Mouse (Mus musculus): Measurements from ENCODE around the gene Jmjd6. TPM values are rescaled to one million over a fixed set of nuclear protein-coding genes. Genes with fewer than 3 reads are reported as not detected.

Gene Jmjd6
- polyA plus RNA-seq, 1 experiment from 2014 or later, result 94.4 TPM

DNA sequence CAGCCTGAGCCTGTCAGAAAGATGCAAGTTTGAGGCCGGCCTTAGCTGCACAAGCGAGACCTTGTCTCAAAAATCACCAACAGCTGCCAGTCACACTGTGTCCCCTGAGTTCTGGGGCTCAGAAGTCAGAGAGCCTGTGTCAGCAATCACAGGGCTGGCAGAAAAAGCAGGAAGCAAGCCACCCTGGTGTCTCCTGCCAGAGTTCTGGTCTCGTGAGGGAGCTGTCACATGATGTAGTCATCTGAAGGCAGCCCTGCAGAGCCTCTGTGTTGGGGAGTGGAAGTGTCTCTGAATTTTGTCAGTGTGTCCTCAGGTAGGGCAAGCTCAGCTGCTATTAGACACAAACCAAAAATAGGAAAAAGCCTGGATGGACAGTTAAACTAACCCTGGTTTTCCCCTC is 24.9 kb upstream of the Jmjd6 start:
- no peak for ATAC-seq (ENCODE audit: low FRiP score, low read depth)
- H3K27me3 ChIP-seq (replicated peaks), result no peaks in the 10 kb centered on the region
- no peaks in the 10 kb centered on the region for H3K9me3 ChIP-seq
- H3K27ac ChIP-seq, result no peak overlapping the region
- WGBS, result 79% methylated on average over 3 of the region's 3 CpGs
- H3K4me3 ChIP-seq, result no peak overlapping the region
- no peaks in the 10 kb centered on the region for H3K4me1 ChIP-seq
- no peak overlapping the region for H3K9ac ChIP-seq
- no peak overlapping the region for H3K4me2 ChIP-seq (replicated peaks)
- H3K36me3 ChIP-seq, result peaks cover 77% of the 10 kb centered on the region

DNA sequence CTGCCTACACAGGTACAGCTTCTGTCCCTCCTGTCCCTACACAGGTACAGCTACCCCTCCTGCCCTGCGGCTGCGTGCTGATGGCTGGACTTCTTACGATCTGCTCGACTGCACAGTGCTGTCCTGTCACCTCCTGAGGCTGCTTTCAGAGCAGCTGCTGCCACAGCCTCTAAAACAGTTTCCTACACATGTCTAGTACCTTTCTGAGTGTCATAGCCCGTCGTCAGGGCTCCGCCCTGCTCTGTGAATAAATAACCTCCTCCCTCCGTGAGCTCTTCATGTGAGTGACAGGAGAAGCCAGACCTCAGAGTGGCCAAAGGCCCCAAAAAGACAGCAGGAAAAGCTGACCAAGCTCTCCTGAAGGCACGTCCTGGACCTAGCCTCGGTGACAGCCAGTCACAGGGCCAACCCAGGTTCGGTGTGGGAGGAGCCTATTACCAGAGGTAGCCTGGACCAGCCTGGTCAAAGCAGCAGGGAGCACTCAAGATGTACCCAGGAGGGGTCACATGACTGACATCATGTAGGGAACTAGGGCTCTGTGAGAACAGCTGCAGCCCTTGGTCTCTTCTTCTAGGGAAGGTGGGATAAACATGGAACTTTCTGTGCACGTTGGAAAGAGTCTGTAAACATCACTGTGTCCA is 22.8 kb upstream of the Jmjd6 start:
- H3K4me1 ChIP-seq, result no peaks in the 10 kb centered on the region
- no peaks in the 10 kb centered on the region for H3K9me3 ChIP-seq
- ATAC-seq (ENCODE audit: low FRiP score, low read depth), result no peak
- H3K4me2 ChIP-seq (replicated peaks), result no peak overlapping the region
- H3K9ac ChIP-seq, result no peak overlapping the region
- no peak overlapping the region for H3K4me3 ChIP-seq
- H3K27ac ChIP-seq, result no peak overlapping the region
- 79% methylated on average over 12 of the region's 12 CpGs for WGBS
- H3K36me3 ChIP-seq, result peaks cover 82% of the 10 kb centered on the region
- no peaks in the 10 kb centered on the region for H3K27me3 ChIP-seq (replicated peaks)

- H3K9me3 ChIP-seq, result no peaks in the 10 kb centered on the region
- H3K9ac ChIP-seq, result no peak overlapping the region
- no peak overlapping the region for H3K4me2 ChIP-seq (replicated peaks)
- no peaks in the 10 kb centered on the region for H3K4me1 ChIP-seq
- H3K4me3 ChIP-seq, result no peak overlapping the region
- WGBS, result 87% methylated on average over 10 of the region's 10 CpGs
- H3K27ac ChIP-seq, result no peak overlapping the region
- no peaks in the 10 kb centered on the region for H3K27me3 ChIP-seq (replicated peaks)
- no peak for ATAC-seq (ENCODE audit: low FRiP score, low read depth)
- H3K36me3 ChIP-seq, result peaks cover 90% of the 10 kb centered on the region
Measured at GRCm38 (mm10) chr11:116864444-116864843, 21.2 kb upstream of the Jmjd6 start.

- Histone ChIP-seq H3K9me3 (no peaks in the 10 kb centered on the region), H3K4me3 (no peak overlapping the region), H3K4me1 (peaks cover 16% of the 10 kb centered on the region; the same call in 1 of the 2 replicates), H3K27ac (no peak overlapping the region), H3K27me3 (replicated peaks) (no peaks in the 10 kb centered on the region), H3K36me3 (peaks cover 32% of the 10 kb centered on the region), H3K4me2 (replicated peaks) (no peak overlapping the region), H3K9ac (0 out of 2 replicates have a peak overlapping the region, but pooled peaks have one; percentile 0)
- no peak for ATAC-seq (ENCODE audit: low FRiP score, low read depth)
- WGBS, result 85% methylated on average over 12 of the region's 12 CpGs
Measured at GRCm38 (mm10) chr11:116857183-116857850, 14.1 kb upstream of the Jmjd6 start.

DNA sequence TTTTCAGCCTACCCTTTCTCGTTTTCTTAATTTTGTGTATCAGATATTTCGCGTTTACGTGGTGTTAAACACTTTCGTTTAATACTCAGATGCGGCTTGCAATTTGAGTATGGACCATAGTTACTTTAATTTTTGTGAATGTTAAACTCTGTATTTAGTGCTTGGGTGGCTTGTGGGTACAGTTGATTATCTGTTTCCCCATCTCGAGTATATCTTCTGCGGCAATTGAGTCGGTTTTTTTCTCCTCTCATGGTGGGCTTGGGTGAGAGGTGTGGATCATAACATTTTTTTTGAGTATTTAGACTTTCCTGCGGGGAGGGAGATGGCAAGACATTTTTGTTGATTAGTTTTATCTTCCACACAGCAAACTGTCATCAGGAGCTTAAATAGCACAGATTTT is 11.0 kb upstream of the Jmjd6 start:
- ATAC-seq (ENCODE audit: low FRiP score, low read depth), result no peak
- Histone ChIP-seq H3K27me3 (replicated peaks) (no peaks in the 10 kb centered on the region), H3K27ac (no peak overlapping the region), H3K4me1 (peaks cover 25% of the 10 kb centered on the region), H3K36me3 (peaks cover 12% of the 10 kb centered on the region), H3K4me2 (replicated peaks) (peak overlapping the region; percentile 61), H3K4me3 (peak overlapping the region; percentile 98), H3K9me3 (no peaks in the 10 kb centered on the region), H3K9ac (peak overlapping the region; percentile 98)
- 45% methylated on average over 10 of the region's 10 CpGs for WGBS

DNA sequence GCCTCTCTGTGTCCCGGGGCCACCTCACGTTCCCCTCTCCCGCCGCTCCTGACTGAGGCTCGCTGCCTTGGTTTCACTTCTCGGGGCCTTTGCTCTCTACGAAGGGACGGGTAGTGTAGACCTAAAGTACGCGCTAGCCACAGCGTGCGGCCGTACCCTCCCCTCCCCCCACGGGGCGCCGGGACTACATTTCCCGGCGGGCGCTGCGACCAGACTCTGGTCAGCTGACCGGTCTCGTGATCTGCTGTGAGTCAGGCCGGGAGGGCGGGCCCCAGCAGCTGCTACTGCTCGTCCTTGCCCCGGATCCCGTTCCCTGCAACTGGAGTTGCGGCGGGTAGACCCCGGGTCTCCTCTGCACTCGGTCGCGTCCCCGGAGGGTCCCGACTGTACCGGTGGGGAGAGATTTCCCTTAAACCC is 10.3 kb upstream of the Jmjd6 start:
- ATAC-seq (ENCODE audit: low FRiP score, low read depth), result peak; percentile 93
- peaks cover 25% of the 10 kb centered on the region for H3K4me1 ChIP-seq
- H3K27me3 ChIP-seq (replicated peaks), result no peaks in the 10 kb centered on the region
- WGBS, result under 1% methylated on average over 36 of the region's 36 CpGs
- peaks cover 15% of the 10 kb centered on the region for H3K36me3 ChIP-seq
- H3K9ac ChIP-seq, result peak overlapping the region; percentile 98
- peak overlapping the region; percentile 61 for H3K4me2 ChIP-seq (replicated peaks)
- H3K4me3 ChIP-seq, result peak overlapping the region; percentile 98
- peak overlapping the region; percentile 93 for H3K27ac ChIP-seq
- H3K9me3 ChIP-seq, result no peaks in the 10 kb centered on the region

DNA sequence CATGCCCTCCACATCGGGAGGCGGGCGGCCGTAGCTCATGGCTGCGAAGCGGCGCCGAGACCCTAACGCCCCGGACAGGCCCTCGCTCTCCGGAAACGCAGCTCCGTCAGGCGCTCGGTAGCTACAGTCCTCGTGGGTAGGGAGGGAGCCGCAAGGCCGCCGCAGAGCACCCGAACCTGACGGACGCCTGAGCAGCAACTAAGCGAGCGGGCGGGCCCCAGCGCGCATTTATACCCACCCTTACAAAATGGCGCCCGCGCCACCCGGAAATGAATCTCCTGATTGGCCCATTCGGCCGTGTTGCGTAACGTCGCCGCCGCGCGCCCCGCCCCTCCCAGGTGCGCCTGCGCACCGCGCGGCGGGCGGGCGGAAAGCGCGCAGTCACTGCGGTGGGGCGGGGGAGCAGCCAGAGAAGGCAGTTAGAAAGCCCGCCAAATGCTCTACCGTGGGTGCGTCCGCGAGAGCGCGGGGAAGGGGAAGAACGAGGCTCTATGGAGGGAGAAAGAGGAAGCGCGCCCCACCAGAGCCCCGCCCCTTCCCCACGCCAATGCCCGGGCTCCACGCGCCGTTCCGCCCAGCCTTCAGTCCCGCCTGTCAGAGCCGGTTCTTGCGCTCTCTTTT is 9.8 kb upstream of the Jmjd6 start, which contains the start of gene Srsf2:
Gene Srsf2, minus strand, starts transcription at position 204 of the 621 bp plus-strand sequence.
- H3K4me2 ChIP-seq (replicated peaks), result peak within 1 kb of the TSS; percentile 61
- peak within 1 kb of the TSS; percentile 93 for H3K27ac ChIP-seq
- peaks cover 25% of the 10 kb centered on the region for H3K4me1 ChIP-seq
- H3K36me3 ChIP-seq, result peaks cover 18% of the 10 kb centered on the region
- no peaks in the 10 kb centered on the region for H3K27me3 ChIP-seq (replicated peaks)
- peak; percentile 87 for ATAC-seq (ENCODE audit: low FRiP score, low read depth)
- peak within 1 kb of the TSS; percentile 98 for H3K9ac ChIP-seq
- H3K9me3 ChIP-seq, result no peaks in the 10 kb centered on the region
- H3K4me3 ChIP-seq, result peak within 1 kb of the TSS; percentile 98
- WGBS, result under 1% methylated on average over 72 of the region's 74 CpGs

- Histone ChIP-seq H3K4me3 (peak within 1 kb of the TSS; percentile 98), H3K27ac (peak within 1 kb of the TSS; percentile 93), H3K9ac (peak within 1 kb of the TSS; percentile 98), H3K36me3 (peaks cover 23% of the 10 kb centered on the region), H3K9me3 (no peaks in the 10 kb centered on the region), H3K4me1 (peaks cover 25% of the 10 kb centered on the region), H3K27me3 (replicated peaks) (no peaks in the 10 kb centered on the region), H3K4me2 (replicated peaks) (peak within 1 kb of the TSS; percentile 61)
- under 1% methylated on average over 85 of the region's 91 CpGs for WGBS
- peak; percentile 57 for ATAC-seq (ENCODE audit: low FRiP score, low read depth)
Measured at GRCm38 (mm10) chr11:116852291-116852890, 9.1 kb upstream of the Jmjd6 start, which contains the start of gene Mfsd11. Gene Mfsd11 (plus strand): TSS chr11:116852440.

GRCm38 (mm10) chr11:116851576-116852290 is 8.5 kb upstream of the Jmjd6 start:
- Histone ChIP-seq H3K4me1 (peaks cover 25% of the 10 kb centered on the region), H3K9ac (peak overlapping the region; percentile 98), H3K27ac (peak overlapping the region; percentile 93; the same call in 1 of the 2 replicates), H3K36me3 (peaks cover 23% of the 10 kb centered on the region), H3K4me3 (peak overlapping the region; percentile 98), H3K4me2 (replicated peaks) (peak overlapping the region; percentile 61), H3K27me3 (replicated peaks) (no peaks in the 10 kb centered on the region), H3K9me3 (no peaks in the 10 kb centered on the region)
- WGBS, result 2% methylated on average over 29 of the region's 29 CpGs
- no peak for ATAC-seq (ENCODE audit: low FRiP score, low read depth)

- WGBS, result 48% methylated on average over 6 of the region's 6 CpGs
Measured at GRCm38 (mm10) chr11:116850833-116851477, 7.7 kb upstream of the Jmjd6 start.

DNA sequence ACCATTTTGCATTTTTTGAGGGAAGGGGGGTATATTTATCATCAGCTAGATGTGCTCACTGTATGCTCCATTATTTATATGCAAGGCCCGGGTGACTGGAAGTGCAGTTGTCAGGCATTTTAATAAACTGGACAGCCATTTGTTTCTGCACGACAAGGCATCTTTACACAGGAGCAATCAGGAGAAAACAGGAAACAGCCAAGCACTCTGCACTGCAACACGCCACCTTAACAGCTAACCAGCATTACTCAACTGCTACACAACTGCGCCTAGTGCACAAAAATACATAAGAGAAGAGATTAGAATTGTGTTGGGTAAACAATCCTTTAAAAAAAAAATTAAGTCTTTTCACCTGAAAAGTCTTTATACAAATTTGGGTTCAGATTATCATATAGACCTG is 6.8 kb upstream of the Jmjd6 start:
- Histone ChIP-seq H3K4me1 (peaks cover 20% of the 10 kb centered on the region), H3K27ac (no peak overlapping the region), H3K4me3 (no peak overlapping the region), H3K36me3 (peaks cover 23% of the 10 kb centered on the region), H3K4me2 (replicated peaks) (peak overlapping the region; percentile 61), H3K27me3 (replicated peaks) (no peaks in the 10 kb centered on the region), H3K9me3 (no peaks in the 10 kb centered on the region), H3K9ac (no peak overlapping the region)
- WGBS, result 65% methylated on average over 4 of the region's 4 CpGs
- ATAC-seq (ENCODE audit: low FRiP score, low read depth), result no peak

More at GRCm38 (mm10) chr11:116850833-116851477, 7.7 kb upstream of the Jmjd6 start:
- no peak for ATAC-seq (ENCODE audit: low FRiP score, low read depth)
- H3K9me3 ChIP-seq, result no peaks in the 10 kb centered on the region
- H3K9ac ChIP-seq, result peak overlapping the region; percentile 98
- peak overlapping the region; percentile 98 for H3K4me3 ChIP-seq
- H3K4me1 ChIP-seq, result peaks cover 24% of the 10 kb centered on the region
- peak overlapping the region; percentile 61 for H3K4me2 ChIP-seq (replicated peaks)
- H3K36me3 ChIP-seq, result peaks cover 23% of the 10 kb centered on the region
- H3K27me3 ChIP-seq (replicated peaks), result no peaks in the 10 kb centered on the region
- no peak overlapping the region for H3K27ac ChIP-seq

All from neural tube, embryonic 12.5 days (tissue).